Mouse (Mus musculus): ENCODE data around the gene Glo1.

Glo1 gene

DNA sequence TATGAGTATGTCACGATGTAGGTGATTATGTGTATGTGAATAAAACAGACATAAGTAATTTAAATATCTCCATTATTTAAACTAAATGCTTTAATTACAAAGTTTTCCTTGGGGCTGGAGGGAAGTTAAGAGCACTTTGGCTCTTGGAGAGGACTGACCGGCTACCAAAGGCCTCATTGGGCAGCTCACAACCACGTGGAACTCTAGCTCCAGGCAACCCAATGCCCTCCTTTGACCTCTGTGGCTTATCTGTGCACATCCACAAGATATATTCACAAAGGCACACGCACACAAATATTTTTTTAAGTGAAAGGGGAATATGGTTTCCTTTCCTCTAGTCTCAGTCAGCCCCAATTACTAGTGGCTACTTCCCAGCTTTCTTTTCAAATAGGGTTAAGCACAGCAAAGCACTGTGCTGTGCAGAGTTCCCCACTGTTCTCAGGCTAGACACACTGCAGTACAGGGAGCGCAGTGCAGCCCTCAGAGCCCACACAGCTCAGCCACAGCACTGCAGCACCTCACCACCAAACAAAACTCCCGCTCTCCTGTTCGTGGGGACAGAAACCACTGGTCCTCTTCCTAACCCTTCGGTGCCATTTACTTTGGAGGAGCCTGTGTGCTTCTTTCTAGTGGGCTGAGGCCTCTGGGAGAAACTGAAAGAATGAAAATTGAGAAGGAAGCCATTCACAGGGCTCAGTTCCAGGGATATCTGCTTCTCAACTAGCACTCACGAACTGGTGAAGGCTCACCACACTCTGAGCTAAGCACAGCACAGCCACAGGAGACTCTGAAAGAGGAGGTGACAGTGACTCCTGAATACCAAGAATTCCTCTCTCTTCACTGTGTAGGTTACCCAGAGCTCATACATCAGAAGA is 76.5 kb downstream of the Glo1 start:
- in situ Hi-C loops (cut with MboI; ENCODE audit: low sequenced_read_pairs) = no loop called here

- in situ Hi-C loops (cut with MboI; ENCODE audit: low sequenced_read_pairs) = no loop called here
Observed at GRCm38 (mm10) chr17:30539098-30539497, 87.6 kb downstream of the Glo1 start.

DNA sequence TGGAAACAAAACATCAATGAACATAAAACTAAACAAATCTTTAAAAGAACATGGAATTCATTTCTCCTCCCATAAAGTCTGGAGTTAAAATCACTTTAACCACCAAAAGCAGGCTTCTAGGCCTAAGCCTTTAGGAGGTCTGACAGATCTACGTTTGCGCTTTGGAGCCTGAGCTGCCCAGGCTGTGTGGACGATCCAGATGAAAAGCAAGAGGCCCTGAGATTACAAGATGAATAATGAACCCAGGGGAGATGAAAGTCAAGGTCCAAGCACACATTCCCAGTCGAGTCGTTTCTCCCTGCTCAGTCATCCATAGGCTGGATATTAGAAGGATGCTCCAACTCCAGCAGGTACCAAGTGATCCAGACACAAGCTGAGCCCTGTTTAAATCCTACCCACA is 90.0 kb downstream of the Glo1 start:
- in situ Hi-C loops (cut with MboI; ENCODE audit: low sequenced_read_pairs) = no loop called here
